Mouse (Mus musculus): ENCODE results near the gene Prss32.
"Not testable (repeated sequence)": the region's sequence is repeated elsewhere in the genome, so short reads cannot be mapped to it uniquely, and the experiment has no call there.

Prss32 gene

GRCm38 (mm10) chr17:23843141-23843811, 379 bp upstream of the Prss32 start:
- DNase-seq = no peak

GRCm38 (mm10) chr17:23850028-23850427, 6.4 kb downstream of the Prss32 start:
- no peak for DNase-seq

GRCm38 (mm10) chr17:23850853-23851749, 7.4 kb downstream of the Prss32 start:
- peak; percentile 40 for DNase-seq

GRCm38 (mm10) chr17:23853292-23853691, 9.6 kb downstream of the Prss32 start:
- DNase-seq = no peak

- DNase-seq = no peak
These were observed 10.6 kb downstream of the Prss32 start for GRCm38 (mm10) chr17:23854229-23854765.

- no peak for DNase-seq
These were observed 13.5 kb downstream of the Prss32 start for GRCm38 (mm10) chr17:23857193-23857592.

- no peak for DNase-seq
These were observed 14.3 kb downstream of the Prss32 start for GRCm38 (mm10) chr17:23857913-23858312.

GRCm38 (mm10) chr17:23862926-23863325, 19.3 kb downstream of the Prss32 start:
- DNase-seq = no peak

- no peak for DNase-seq
These were observed 24.1 kb downstream of the Prss32 start, which contains the start of gene Prss21 for GRCm38 (mm10) chr17:23867756-23868155. Gene Prss21 (plus strand): TSS chr17:23868056.

- no peak for DNase-seq
These were observed 24.9 kb downstream of the Prss32 start for GRCm38 (mm10) chr17:23868513-23868912.

GRCm38 (mm10) chr17:23873884-23874856, 30.5 kb downstream of the Prss32 start:
- peak; percentile 27 for DNase-seq

GRCm38 (mm10) chr17:23876741-23877140, 33.1 kb downstream of the Prss32 start:
- no peak for DNase-seq

GRCm38 (mm10) chr17:23877166-23877565, 33.5 kb downstream of the Prss32 start:
- no peak for DNase-seq

GRCm38 (mm10) chr17:23880576-23880975, 36.9 kb downstream of the Prss32 start, which contains the start of the genes Dcpp1 and Dcpp2:
Gene Dcpp1 (plus strand): TSS chr17:23880876.
Gene Dcpp2 (plus strand): TSS chr17:23880880.
- not testable (repeated sequence) for DNase-seq

Data from cerebellum, adult 11 months (tissue).